Mouse (Mus musculus): Measurements from ENCODE around the gene Zbtb18.

Zbtb18 gene

GRCm38 (mm10) chr1:177484280-177484679 is 42.1 kb downstream of the Zbtb18 start:
- DNase-seq = no peak

- DNase-seq = no peak
These were observed 42.5 kb downstream of the Zbtb18 start for GRCm38 (mm10) chr1:177484680-177485079.

DNA sequence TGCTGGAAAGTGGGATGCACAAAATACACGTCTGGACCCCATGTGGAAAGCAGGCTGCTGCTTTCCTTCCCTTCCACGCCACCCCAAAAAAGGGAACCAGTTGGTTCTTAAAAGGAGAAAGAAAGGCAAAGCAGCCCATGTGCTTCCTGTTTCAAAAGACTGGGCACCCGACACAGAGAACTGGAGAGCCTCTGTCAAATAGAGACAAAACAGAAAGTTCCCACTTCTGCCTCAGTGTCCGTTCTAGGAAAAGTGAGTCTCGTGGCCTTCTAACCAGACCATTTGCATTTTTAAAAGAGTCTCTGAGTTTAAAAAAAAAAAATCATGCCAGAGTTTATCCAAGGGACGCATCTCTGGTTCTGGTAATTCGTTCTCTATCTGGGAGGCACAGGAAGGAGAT is 47.7 kb downstream of the Zbtb18 start:
- DNase-seq = peak; percentile 53

- DNase-seq = no peak
These were observed 48.7 kb downstream of the Zbtb18 start for GRCm38 (mm10) chr1:177490808-177491207.

GRCm38 (mm10) chr1:177491280-177491679 is 49.1 kb downstream of the Zbtb18 start:
- DNase-seq = no peak

- DNase-seq = no peak
These were observed 52.2 kb downstream of the Zbtb18 start for GRCm38 (mm10) chr1:177494306-177494705.

DNA sequence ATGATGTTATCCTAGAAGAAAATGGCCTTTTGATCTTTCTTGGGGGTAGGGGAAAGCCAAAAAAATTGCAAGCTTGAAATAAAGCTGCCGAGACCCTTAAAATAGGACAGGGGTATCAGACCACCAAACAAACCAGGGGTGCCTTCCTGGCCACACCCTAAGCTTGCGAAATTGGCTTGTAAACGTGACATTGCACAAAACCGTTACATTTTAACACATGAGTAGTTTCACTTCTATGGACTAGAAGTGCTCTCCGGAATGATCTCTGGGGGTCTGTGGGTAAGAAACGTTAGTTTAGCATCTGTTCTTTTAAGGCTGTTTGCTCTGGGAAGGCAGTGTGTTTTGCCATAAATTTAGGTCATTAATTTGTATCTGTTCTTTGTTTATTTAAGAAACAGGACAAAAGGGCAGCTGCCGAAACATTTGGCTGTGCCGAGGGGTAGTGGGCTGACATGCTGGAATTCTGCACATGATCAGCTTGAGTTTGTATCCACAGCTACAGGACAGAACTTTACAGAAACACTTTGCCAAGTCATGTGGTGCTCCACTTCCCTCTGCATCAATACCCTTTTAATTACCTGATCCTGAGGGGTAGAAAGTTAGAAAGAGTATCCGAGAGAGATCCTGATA is 52.9 kb downstream of the Zbtb18 start:
- DNase-seq = no peak

Data from lung, postnatal 36 days (tissue).